Mouse (Mus musculus): ENCODE measurements around the gene Slc41a3. TPM values are rescaled to one million over a fixed set of nuclear protein-coding genes. Genes with fewer than 3 reads are reported as not detected.

The Slc41a3 gene
- total RNA-seq, 2 experiments from 2014 or later, result 3.9 to 4.0 TPM

DNA sequence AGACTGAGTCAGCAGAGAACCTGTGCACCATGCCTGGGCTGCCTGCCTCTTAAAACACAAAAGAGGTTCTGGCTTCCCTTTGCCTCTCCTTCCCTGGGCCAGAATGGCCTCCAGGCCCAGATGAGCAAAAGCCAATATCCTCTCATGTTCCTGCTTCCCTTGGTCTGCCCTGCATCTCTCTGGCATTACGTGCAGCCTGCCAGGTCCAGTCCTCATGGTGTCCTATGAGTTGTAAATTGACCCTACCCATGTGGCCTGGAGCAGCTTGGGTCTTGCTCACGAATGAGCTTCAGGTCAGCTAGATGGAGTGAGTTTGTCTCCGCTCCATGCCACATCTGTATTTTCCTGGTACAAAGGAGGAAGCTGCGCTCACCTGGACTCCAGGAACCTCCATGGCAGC lies 7.5 kb upstream of the Slc41a3 start:
- no peak for DNase-seq (ENCODE audit: low spot score in 2 of 2)

DNA sequence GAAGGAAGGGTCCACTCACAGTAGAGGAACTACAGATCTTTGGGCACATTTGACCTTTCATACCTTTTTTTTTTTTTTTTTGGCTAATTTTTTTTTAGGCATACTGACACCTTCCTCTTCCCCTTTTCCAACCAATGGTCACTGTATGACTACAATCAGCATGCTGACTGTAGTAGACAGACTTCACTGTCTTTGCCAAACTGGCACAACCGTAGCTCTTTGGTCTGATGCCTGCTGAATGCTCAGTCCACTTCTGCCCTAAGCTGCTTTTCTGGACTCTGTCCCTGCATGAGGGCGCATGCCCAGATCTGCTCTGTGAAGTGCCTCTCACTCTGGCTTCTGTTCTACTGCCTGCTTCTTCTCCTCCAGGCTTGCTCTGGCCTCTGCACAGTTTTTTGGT lies 6.9 kb upstream of the Slc41a3 start:
- peak in 1 of 2 experiments; percentile 43 for DNase-seq (ENCODE audit: low spot score in 2 of 2)

DNA sequence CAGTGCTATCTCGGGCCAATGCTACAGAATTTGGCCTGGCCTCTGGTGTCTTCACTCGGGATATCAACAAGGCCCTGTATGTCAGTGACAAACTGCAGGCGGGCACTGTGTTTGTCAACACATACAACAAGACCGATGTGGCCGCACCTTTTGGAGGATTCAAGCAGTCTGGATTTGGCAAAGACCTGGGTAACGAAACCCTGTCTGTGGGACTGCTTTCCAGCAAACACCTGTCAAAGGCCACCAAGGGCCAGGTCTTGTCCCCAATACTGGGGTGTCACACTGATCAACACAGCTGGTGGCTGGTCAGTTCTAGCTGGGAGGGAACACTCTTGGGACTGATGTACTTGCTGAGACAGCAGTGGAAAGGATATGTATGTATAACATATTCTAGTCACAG lies 6.3 kb upstream of the Slc41a3 start:
- no peak for DNase-seq (ENCODE audit: low spot score in 2 of 2)

DNA sequence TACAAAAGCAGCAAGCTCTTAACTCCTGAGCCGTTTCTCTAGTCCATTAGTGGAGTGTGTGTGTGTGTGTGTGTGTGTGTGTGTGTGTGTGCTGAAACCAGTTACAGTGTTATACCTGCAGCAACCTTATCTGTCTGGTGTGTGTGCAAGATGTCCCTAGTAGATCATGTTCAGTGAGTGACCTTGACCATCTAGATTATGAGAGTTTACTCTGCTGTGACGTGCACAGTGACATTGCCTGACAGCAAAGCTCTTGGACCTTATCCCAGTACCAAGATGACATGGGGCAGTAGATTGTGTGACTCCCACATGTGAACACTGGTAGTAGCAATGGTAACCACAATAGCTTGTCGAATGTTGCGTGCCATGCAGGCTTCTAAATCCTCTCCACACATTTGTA lies 4.2 kb upstream of the Slc41a3 start:
- DNase-seq (ENCODE audit: low spot score in 2 of 2), result no peak

DNA sequence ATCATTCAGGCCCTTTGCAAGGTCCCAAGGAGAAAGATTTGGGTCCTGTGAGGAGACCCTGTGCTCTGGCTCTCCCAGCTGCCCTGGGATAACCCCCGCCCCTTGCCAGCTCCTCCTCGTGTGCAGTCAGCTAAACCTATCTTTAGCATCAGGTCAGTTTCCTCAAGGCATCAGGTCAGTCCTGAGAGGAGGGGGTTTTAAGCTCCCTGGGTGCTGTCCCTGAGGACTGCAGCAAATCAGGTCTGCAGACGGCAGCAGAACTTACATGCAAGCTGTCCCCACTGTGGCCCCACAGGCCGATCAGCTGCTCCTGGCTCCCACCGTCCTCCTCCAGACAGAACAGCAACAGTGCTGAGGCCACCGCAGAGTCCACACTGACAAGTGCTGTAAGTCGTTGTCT lies 2.8 kb upstream of the Slc41a3 start:
- DNase-seq (ENCODE audit: low spot score in 2 of 2), result no peak

DNA sequence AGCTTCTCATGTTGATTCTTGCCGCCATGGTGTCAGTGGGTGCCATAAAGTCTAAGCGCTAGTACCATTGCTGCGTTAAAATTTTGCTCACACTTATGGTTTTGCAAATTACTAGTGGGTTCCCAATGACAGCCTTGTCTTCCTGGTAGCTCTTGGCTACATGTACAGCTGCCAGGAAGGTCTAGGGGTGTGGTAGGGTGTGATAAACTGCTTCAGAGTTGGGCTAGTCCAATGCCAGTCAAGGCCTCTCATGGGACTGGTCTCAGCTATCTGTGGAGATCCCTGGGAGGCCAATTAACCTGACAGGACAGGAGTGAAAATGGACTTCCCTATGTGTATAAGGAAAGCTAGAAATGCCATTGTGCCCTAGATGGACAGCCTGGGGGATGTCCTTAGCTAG lies 2.2 kb upstream of the Slc41a3 start:
- no peak for DNase-seq (ENCODE audit: low spot score in 2 of 2)

DNA sequence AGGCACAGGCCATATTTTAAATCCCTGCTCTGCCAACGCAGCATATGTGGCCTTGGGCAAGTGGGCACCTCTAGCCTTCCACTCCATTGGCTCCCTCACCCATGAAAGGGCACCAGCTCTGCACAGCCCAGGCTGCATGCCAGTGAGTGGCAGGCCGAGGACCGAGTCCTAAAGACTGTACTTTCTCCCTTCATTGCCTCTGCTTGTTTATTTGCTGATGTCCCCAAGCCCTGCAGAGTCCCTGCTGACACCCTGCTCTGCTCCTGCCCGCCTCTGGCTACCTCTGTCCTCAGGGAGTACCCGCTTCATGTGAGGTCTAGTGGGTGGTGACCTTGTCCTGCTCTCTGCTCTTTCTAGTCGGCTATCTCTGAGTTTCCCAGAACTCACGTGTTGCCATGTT lies 1.4 kb upstream of the Slc41a3 start:
- DNase-seq (ENCODE audit: low spot score in 2 of 2), result no peak

DNA sequence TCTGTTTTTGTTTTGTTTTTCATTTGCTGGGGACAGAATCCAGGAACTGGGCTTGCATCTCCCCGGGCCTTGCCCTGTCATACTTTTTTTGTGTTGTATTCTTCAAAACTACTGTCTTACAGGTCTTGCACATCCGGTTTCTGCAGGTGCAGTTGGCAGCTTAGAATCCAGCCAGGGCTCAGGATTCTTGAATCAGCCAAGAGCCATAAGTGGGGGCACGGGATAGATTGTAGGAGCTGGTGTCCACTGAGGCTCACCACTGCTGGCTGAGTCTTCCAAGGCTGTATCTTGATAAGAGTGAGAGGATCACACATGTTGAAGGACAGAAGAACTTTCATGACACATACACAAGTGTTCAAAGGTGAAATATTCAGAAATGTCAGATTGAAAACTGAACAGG lies 395 bp upstream of the Slc41a3 start:
- no peak for DNase-seq (ENCODE audit: low spot score in 2 of 2)

DNA sequence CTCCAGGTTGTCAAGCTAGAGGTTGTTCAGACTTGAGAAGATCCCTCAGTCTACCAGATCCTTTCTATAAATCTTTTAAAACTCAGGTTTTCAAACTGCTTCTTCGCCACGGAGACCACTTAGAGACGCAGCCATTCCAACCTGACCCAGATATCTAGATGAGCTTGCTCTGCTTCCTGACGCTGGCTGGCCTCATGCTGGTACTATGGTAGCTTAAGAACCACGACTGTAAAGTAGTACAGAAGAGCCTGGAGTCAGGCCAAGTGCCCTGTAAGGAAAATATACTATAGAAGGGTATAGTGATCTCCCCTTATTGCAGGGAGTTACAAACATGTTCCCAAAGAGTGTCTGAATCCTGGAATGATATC lies 757 bp downstream of the Slc41a3 start:
- no peak for DNase-seq (ENCODE audit: low spot score in 2 of 2)

DNA sequence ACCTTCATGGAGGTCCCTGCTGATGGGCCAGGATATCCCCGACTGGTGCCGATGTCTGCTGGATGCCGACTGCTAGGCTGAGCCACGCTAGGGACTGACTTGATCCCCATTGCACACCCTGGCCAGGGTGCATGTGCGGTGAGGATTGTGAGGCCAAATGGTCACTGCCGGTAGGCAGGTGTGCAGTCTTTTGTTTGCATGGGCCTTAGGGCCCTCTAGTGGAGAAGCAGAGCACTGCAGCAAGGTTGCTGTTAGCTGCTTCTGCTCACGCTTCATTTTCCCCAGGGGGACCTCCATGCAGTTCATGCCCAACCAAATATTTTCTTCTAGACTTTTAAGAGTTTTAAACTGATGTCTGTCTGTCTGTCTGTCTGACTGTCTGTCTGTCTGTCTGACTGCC lies 2.0 kb downstream of the Slc41a3 start:
- peak; percentile 25 to 72 for DNase-seq (ENCODE audit: low spot score in 2 of 2)

DNA sequence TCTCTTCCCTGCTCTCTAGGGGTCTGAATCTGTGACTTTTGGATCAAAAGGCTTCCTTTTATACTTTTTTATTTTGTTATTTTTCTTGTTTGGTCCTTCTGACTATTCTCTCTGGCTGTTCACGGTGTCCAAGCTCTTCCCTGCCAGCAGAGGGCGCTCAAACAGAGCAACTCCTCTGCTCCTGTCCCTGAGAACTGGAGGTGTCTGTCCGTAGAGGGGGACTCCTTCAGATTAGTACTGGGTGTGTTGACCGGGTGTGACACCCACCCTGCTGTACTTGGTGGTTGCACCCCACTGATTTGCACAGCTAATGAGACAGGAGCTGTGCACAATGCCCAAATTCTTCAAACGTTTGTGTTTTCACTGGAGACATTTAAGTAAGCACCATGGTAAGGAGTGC lies 2.7 kb downstream of the Slc41a3 start:
- DNase-seq (ENCODE audit: low spot score in 2 of 2), result peak in 1 of 2 experiments; percentile 69

DNA sequence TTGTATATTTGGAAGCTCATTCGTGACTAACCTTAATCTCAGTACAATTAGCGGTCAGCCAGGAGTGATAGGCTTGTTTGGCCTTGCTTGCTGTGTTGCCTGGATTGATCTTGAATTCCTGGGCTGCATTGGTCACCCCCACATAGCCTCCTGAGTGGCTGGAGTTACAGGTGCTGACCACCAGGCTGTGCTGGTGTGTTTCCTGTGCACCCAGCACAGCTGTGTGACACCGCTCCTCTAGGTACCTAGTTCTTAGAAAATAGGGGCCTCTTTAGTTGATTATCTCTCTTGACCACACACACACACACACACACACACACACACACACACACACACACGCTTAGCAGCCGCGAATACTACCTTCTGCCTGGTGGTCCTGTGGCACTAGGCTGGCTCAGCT lies 3.7 kb downstream of the Slc41a3 start:
- no peak for DNase-seq (ENCODE audit: low spot score in 2 of 2)

DNA sequence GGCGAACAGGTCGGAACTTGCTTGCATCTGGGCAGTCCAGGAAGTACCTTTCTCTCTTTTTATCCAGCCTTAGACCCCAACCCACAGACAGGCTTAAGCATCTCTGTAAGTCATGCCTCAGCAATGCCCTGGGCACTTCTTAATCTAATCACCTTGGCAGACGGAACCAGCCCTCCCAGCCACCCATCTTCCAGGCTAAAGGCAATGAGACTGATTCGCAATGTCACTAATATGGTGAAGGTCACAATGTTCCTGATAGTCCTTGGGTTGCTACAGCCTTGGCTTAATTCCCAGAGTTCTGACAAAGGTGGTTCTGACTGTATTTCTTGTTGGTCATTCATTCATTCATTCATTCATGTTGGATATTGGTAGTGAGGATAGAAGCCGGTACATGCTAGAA lies 5.7 kb downstream of the Slc41a3 start:
- no peak for DNase-seq (ENCODE audit: low spot score in 2 of 2)

DNA sequence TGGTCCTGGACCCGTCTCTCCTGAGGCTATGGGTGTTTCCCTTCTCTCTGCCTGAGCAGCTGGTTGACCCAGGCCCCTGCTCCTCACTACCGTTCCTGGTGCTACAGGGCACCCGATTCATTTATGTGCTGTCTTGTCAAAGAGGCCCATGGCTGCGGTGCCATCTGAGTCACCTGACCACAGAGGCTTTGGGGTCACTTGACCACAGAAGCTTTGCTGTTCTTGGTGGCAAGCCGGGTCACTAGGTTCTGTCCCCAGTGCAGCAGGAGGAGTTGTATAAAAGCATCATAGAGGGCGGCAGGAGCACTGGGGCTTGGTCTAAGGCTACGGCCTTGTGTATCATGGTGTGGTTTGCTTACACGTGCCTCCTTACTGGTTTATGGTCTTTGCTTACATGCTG lies 8.8 kb downstream of the Slc41a3 start:
- no peak for DNase-seq (ENCODE audit: low spot score in 2 of 2)

DNA sequence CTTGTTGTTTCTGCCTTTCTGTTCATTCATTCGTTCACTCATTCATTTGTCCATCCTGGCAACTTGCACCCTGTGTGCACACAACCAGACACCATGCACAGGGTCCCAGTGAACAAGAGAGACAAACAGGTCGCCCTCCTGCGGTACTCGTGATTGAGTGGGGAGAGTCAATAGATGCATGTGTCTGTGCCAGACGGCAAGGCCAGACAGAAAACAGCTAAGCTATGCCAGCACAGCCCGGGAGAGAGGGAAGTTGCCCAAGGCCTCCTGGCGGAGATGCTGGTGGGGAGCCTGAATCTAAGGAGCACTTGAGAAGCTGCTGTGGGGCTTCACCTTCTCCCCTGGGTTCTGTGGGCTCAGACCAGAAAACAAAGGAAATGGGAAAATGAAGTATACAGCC lies 10.8 kb downstream of the Slc41a3 start:
- DNase-seq (ENCODE audit: low spot score in 2 of 2), result peak in 1 of 2 experiments; percentile 18

DNA sequence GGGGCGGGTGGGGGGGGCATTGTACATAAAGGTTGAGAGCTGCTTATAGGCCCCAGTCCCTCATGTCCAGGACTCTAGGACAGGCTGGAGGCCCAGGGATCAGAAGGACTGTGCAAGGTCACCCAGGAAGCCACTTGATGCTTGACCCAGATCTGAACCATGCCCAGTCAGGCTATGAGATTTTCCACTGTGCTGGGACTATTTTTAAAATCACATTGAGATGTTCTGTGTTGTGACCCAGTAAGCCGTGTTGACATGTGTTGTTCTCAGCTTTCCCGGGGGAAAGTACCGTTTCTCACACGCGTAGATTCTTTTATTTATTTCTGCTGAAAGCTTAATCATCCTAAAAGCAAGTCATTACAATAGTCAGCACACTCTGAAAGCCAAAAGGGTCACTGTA lies 11.5 kb downstream of the Slc41a3 start:
- no peak for DNase-seq (ENCODE audit: low spot score in 2 of 2)

DNA sequence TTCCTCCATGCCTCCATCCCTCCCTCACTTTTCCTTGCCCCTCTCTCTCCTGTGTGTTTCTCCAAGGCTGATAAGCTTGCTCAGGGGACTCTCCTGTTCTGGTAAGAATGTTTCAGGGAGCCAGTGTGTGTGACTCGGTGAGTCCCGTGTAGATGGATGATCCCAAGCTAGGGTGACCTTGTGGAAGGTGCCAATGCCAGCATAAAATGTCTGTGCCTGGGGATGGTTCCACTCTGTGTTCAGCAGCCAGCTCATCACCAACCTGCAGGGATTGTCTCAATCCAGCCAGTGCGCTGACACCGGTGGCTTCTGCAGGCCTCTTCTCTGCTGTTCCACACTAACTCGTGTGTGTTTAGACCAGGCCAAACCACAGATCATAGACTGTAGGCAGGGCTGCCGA lies 12.0 kb downstream of the Slc41a3 start:
- DNase-seq (ENCODE audit: low spot score in 2 of 2), result no peak

DNA sequence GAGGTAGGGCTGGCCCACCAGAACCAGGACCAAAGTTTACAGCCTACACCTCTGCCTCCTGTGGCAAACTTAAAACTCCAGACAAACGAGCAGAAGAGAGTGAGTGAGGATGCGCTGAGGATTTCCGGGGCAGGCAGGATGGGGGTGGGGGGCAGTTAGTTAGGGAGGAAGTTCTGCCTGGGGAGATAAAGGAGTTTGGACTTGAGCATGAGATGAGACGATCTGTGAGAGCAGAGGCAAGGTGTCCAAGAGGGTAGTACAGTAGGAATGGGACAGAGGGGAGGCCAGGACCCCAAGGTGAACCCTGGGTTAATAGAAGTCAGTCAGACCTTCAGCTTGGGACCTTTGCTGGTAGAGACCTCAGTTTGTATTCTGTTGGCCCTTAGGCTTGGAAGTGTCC lies 13.7 kb downstream of the Slc41a3 start:
- DNase-seq (ENCODE audit: low spot score in 2 of 2), result no peak

DNA sequence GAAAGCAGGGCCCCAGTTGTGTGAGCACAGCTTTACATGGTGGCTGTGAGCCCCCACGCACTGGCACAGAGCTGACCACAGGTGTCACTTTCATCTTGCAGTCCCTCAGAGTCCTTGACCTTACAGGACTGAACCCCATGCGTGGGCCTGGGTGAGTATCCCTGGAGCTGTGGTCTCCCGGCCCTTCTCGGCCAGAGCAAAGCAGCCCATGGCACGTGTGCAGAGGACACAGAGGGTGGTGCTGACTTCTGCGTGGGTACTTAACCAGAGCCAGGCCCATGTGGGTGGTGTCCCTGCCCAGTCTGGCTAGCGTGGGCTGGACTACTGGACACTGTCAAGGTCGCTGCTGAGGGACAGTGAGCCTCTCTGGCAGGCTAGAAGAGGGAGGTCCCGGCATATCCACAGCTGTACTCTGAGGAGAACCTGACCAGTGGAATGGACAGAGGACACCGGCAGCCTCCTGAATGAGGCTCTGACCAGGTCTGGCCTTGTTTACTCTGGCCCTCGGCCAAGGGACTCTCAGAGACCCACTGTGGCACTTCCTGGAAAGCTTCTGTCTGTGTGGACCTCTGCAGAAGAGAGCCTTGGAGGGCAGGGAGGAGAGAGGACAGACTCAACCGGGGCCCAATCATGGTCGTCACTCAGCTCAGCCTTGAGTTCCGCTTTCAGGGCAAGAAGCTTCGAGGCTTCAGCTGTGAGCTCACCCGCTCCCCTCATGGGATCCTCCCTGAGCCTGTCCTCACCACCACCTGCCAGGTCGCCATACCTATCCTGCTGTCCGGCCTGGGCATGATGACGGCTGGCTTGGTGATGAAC lies 14.5 kb downstream of the Slc41a3 start:
- no peak for DNase-seq (ENCODE audit: low spot score in 2 of 2)

DNA sequence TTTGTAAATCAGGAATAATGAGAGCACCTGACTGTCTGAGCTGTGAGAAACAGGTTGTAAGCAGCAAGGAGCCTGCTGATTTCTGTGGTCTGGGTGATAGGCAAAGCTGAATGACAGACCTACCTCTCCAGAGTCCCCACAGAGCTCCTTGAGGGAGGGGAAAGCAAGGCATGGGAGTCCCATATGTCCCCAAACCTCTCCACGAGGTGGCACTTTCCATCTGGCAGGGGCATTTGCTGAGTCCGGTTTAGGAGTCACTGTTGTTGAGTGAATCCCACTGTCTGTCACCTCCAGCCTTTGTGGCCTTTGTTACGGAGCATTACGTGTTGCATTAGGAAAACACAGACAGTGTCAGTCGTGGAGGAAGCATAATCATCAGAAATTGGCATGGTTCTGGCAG lies 15.4 kb downstream of the Slc41a3 start:
- DNase-seq (ENCODE audit: low spot score in 2 of 2), result no peak

DNA sequence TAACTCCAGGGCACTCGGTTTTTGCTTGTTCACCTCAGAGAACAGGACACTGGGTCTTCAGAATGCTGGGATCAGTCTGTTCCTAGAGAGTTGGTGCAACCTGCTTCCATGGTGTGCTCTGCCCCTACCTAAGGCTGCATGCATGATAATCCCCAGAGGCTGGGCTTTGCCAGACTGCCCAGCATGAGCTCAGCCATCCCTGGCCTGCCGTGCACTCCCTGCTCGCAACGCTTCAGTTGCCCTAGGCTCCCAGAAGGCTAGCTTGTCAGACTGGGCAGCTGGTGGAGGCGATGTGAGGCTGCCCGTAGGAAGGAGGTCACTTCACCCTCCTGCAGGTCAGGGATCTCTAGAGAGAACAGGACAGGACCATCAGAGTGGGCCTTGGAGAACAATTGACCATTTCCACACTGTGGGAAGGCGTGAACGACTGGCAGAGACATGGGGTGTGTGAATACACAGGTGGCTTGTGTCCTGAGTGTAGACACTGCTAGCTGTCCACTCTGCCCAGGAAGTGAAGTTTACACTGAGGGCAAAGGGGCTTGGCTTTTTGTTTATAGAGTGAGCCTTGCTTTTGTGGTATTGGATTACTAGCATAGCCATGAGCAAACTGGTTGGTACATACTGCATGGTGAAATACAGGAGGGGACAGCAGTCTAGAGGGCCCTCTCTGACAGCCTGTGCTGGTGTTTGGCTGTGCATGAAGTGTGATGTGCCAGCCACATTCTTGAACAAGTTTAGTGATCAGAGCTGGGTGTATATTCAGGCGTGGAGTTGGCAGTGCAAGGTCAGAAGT lies 16.5 kb downstream of the Slc41a3 start:
- DNase-seq (ENCODE audit: low spot score in 2 of 2), result no peak

DNA sequence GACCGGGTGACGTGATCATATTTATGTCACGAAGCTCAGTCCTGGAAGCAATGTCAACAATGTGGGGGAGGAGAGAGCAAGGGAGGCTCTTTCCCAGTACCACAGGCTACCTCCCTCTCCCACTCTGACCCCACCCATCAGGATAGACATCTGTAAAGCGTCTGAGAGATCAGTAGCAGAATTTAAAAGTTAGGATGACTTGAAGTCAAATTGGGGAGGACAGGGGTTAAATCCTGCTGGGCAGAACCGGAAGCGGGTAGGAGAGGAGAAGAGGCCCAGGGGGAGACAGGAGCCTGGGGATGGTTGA lies 17.0 kb downstream of the Slc41a3 start:
- DNase-seq (ENCODE audit: low spot score in 2 of 2), result no peak

Data from layer of hippocampus, adult 18-20 months (tissue).